Comparison of ENCODE assay signal across 8 mouse cellular contexts in the genomic region with DNA sequence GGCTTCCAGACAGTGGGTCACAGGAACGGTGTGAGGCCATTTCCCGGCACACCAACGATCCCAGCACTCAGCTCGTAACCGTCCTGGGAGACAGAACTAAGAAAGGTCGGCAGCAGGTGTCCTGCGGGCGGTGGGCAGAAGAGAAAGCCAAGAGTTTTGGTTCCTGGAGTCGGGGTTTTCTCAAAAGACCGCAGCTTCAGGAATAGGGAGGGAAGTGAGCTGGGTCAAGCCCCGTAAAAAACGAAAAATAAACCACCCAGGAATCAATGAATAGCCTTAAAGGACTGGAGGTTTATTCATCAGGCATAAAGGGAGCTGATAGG.
A peak's percentile ranks its signal among the peaks of the same experiment; 100 is the strongest.
DNase-seq lines count a peak whose midpoint lies in the region; ATAC-seq and TF ChIP-seq lines count a peak whose summit lies in the region.

No protein-coding gene starts in this region.

- peaks cover 31% of the 10 kb centered on the region for H3K4me1 ChIP-seq in heart, embryonic 13.5 days
- H3K4me1 ChIP-seq in liver, postnatal 0 days (ENCODE audit: insufficient read depth) = peaks cover 12% of the 10 kb centered on the region

- no peaks in the 10 kb centered on the region for H3K9me3 ChIP-seq in heart, embryonic 13.5 days
- H3K9me3 ChIP-seq in liver, postnatal 0 days (ENCODE audit: low read length) = no peaks in the 10 kb centered on the region

- H3K4me2 ChIP-seq in heart, embryonic 13.5 days = peak overlapping the region; percentile 76
- H3K4me2 ChIP-seq in liver, postnatal 0 days (ENCODE audit: low read depth, low read length) = peak overlapping the region; percentile 71

- no peak for TF ChIP-seq EP300 in liver, postnatal 0 days (IDR thresholded peaks at IDR 0.05; ENCODE audit: low read depth)

- POLR2A ChIA-PET in Patski (lab: Charles Lee) = interaction anchor here (0.8 to 1.1 kb wide), 2 partner anchors 20 to 28 kb away, joined by 3 to 5 read pairs; no protein-coding TSS in a partner anchor

- peak overlapping the region; percentile 48 for H3K4me3 ChIP-seq in heart, embryonic 13.5 days
- H3K4me3 ChIP-seq in liver, postnatal 0 days (ENCODE audit: low read depth, low read length) = peak overlapping the region; percentile 36

- CTCF ChIA-PET in Patski (lab: Charles Lee) = no interaction called here

- no peak for TF ChIP-seq CTCF in Patski (IDR thresholded peaks at IDR 0.05)
- no peak for TF ChIP-seq CTCF in liver, postnatal 0 days (IDR thresholded peaks at IDR 0.05; ENCODE audit: low read depth)

- H3K36me3 ChIP-seq in heart, embryonic 13.5 days = no peaks in the 10 kb centered on the region
- no peaks in the 10 kb centered on the region for H3K36me3 ChIP-seq in liver, postnatal 0 days (replicated peaks; ENCODE audit: insufficient read depth, low read length)

- H3K9ac ChIP-seq in heart, embryonic 13.5 days = peak overlapping the region; percentile 77
- peak overlapping the region; percentile 58 for H3K9ac ChIP-seq in liver, postnatal 0 days (replicated peaks)

- DNase-seq in heart, adult 9 months (ENCODE audit: low spot score in 2 of 2) = no peak
- peak; percentile 66 for DNase-seq in Patski (ENCODE audit: low read depth, low spot score)
- DNase-seq in liver, postnatal 0 days = no peak
- no peak for DNase-seq in ovary, postnatal 10 days (ENCODE audit: low spot score)
- DNase-seq in c-Kit-positive CD71-positive TER-119-positive erythroid progenitor cells, embryonic 14.5 days (ENCODE audit: low spot score) = no peak
- no peak for DNase-seq in right cerebral cortex, postnatal 36 days (ENCODE audit: low spot score in 2 of 2)

- WGBS in heart, embryonic 13.5 days = 5% methylated on average over 12 of the region's 12 CpGs
- 3% methylated on average over 12 of the region's 12 CpGs for WGBS in liver, postnatal 0 days (ENCODE audit: insufficient replicate concordance)

- H3K27ac ChIP-seq in heart, embryonic 13.5 days (replicated peaks) = no peak overlapping the region
- no peak overlapping the region for H3K27ac ChIP-seq in liver, postnatal 0 days (ENCODE audit: low read depth)

- in situ Hi-C loops in Patski (cut with MboI; ENCODE audit: low pct_unique_long_range_greater_than_20kb) = no loop called here

- ATAC-seq in heart, embryonic 13.5 days (ENCODE audit: extremely low read depth, insufficient number of reproducible peaks, low FRiP score, low TSS enrichment) = no peak
- no peak for ATAC-seq in Patski
- ATAC-seq in granulocyte monocyte progenitor cell, adult 5-6 weeks (replicated peaks; ENCODE audit: poor library complexity, severe bottlenecking) = peak; percentile 6; the same call in 1 of the 2 replicates
- ATAC-seq in liver, postnatal 0 days = peak; percentile 49; the same call in 1 of the 2 replicates

- H3K27me3 ChIP-seq in heart, embryonic 13.5 days (replicated peaks) = no peaks in the 10 kb centered on the region; the same call in 1 of the 2 replicates
- H3K27me3 ChIP-seq in Patski = no peaks in the 10 kb centered on the region
- no peaks in the 10 kb centered on the region; the same call in 1 of the 2 replicates for H3K27me3 ChIP-seq in liver, postnatal 0 days (ENCODE audit: insufficient read depth, low read length)

Comparison
In these comparisons a context has a peak if more than half of its experiments do, and no peak if none do; other contexts are left out.
1. ATAC-seq: peak in granulocyte monocyte progenitor cell, adult 5-6 weeks (single experiment) and liver, postnatal 0 days (single experiment); none in heart, embryonic 13.5 days (single experiment) and Patski (single experiment).